Mouse (Mus musculus) stomach, postnatal 0 days (tissue): Measurements from ENCODE around the gene Acvrl1. TPM values are rescaled to one million over a fixed set of nuclear protein-coding genes. Genes with fewer than 3 reads are reported as not detected.

Source experiments
- ATAC-seq: fragments of 200-750 bp; cut with Nextera tagmentation; 2 replicates; pipeline ENCODE4 v1.8.0; 2017; ENCODE audit not compliant: low FRiP score, low TSS enrichment
- DNase-seq: peaks from one replicate; pipeline ENCODE4 v3.0.0-alpha.2; 2016; ENCODE audit warnings: low spot score
- H3K27ac ChIP-seq: fragments of 300-500 bp; sonication (generic); replicated peaks from 2 replicates; pipeline ENCODE4 v1.5.1; 2014; ENCODE audit warnings: mild to moderate bottlenecking, control low read depth
- H3K27me3 ChIP-seq: fragments of 300-500 bp; sonication (generic); 2 replicates; pipeline ENCODE4 v1.6.1; 2014; ENCODE audit warnings: low read length; ENCODE audit not compliant: control insufficient read depth, insufficient read depth
- H3K36me3 ChIP-seq: fragments of 300-500 bp; sonication (generic); 2 replicates; pipeline ENCODE4 v1.6.1; 2014; ENCODE audit warnings: low read length, mixed read lengths; ENCODE audit not compliant: control insufficient read depth, insufficient read depth
- H3K4me1 ChIP-seq: fragments of 300-500 bp; sonication (generic); replicated peaks from 2 replicates; pipeline ENCODE4 v1.6.1; 2014; ENCODE audit warnings: antibody characterized with exemption; ENCODE audit not compliant: control insufficient read depth, insufficient read depth
- H3K4me2 ChIP-seq: fragments of 300-500 bp; sonication (generic); replicated peaks from 2 replicates; pipeline ENCODE4 v1.6.1; 2014; ENCODE audit warnings: low read depth, mild to moderate bottlenecking, control low read depth, moderate library complexity
- H3K4me3 ChIP-seq: fragments of 300-500 bp; sonication (generic); 2 replicates; pipeline ENCODE4 v1.5.1; 2014; ENCODE audit warnings: low read depth, low read length, control low read depth
- H3K9ac ChIP-seq: fragments of 300-500 bp; sonication (generic); 2 replicates; pipeline ENCODE4 v1.6.1; 2014; ENCODE audit warnings: mild to moderate bottlenecking, low read length, control low read depth, mixed read lengths
- H3K9me3 ChIP-seq: fragments of 300-500 bp; sonication (generic); 2 replicates; pipeline ENCODE4 v1.6.1; 2016; ENCODE audit warnings: low read length; ENCODE audit not compliant: control insufficient read depth
- CTCF ChIP-seq: IDR thresholded peaks from 2 replicates; pipeline ENCODE4 v1.5.1; 2016; ENCODE audit warnings: antibody characterized with exemption, low read depth, mild to moderate bottlenecking, moderate library complexity
- EP300 ChIP-seq: optimal IDR thresholded peaks from 2 replicates; pipeline ENCODE3; 2016; ENCODE audit warnings: antibody characterized with exemption
- WGBS: fragments of 180-500 bp; shearing (Covaris S2); extraction: QIAGEN DNeasy Blood & Tissue Kit; methylation state at CpG from one replicate; pipeline ENCODE4 v1.1.7; 2014; 5-methylcytosine and 5-hydroxymethylcytosine counted together
- polyA plus RNA-seq: library from polyadenylated mRNA; unstranded; fragments of >200 nt; fragmentation: Nextera tagmentation; extraction: Ambion mirVana; gene quantifications from 2 replicates; pipeline ENCODE4 v1.2.1, GENCODE M21; 2015

The Acvrl1 gene
- 13.5 and 15.2 TPM in 2 replicates for polyA plus RNA-seq

- Histone ChIP-seq H3K4me1 (peaks cover 3% of the 10 kb centered on the region), H3K9me3 (no peaks in the 10 kb centered on the region), H3K4me3 (peak within 1 kb of the TSS; percentile 59), H3K9ac (peak within 1 kb of the TSS; percentile 83), H3K4me2 (peak within 1 kb of the TSS; percentile 76), H3K36me3 (no peaks in the 10 kb centered on the region), H3K27me3 (no peaks in the 10 kb centered on the region), H3K27ac (peak within 1 kb of the TSS; percentile 86)
- TF ChIP-seq CTCF (no peak), EP300 (no peak)
- DNase-seq, result no peak
- peak; percentile 33; the same call in 1 of the 2 replicates for ATAC-seq
- 6% methylated on average over 46 of the region's 46 CpGs for WGBS
These were observed at the start of gene Acvrl1 for GRCm38 (mm10) chr15:101128181-101129089. Acvrl1 (plus strand) TSS chr15:101128522.

- TF ChIP-seq EP300 (no peak), CTCF (peak; percentile 63)
- peak overlapping the region; percentile 88 for H3K4me2 ChIP-seq
- ATAC-seq, result peak; percentile 84
- no peaks in the 10 kb centered on the region for H3K27me3 ChIP-seq
- H3K9ac ChIP-seq, result peak overlapping the region; percentile 72
- 0 out of 2 replicates have a peak, but pooled peaks cover 2% of the 10 kb centered on the region for H3K4me1 ChIP-seq
- H3K4me3 ChIP-seq, result peak overlapping the region; percentile 78
- peak overlapping the region; percentile 90 for H3K27ac ChIP-seq
- WGBS, result 2% methylated on average over 29 of the region's 30 CpGs
- H3K36me3 ChIP-seq, result no peaks in the 10 kb centered on the region
- DNase-seq, result peak; percentile 82
- no peaks in the 10 kb centered on the region for H3K9me3 ChIP-seq
These were observed 49.6 kb upstream of the Acvrl1 start for GRCm38 (mm10) chr15:101078731-101079156.

- Histone ChIP-seq H3K4me2 (no peak overlapping the region), H3K9ac (no peak overlapping the region), H3K9me3 (no peaks in the 10 kb centered on the region), H3K4me3 (no peak overlapping the region), H3K4me1 (0 out of 2 replicates have a peak, but pooled peaks cover 2% of the 10 kb centered on the region), H3K27me3 (no peaks in the 10 kb centered on the region), H3K27ac (no peak overlapping the region), H3K36me3 (no peaks in the 10 kb centered on the region)
- no peak for TF ChIP-seq EP300
- TF ChIP-seq CTCF, result no peak
- WGBS, result 84% methylated on average over 9 of the region's 9 CpGs
- ATAC-seq (no peak), DNase-seq (no peak)
These were observed 48.2 kb upstream of the Acvrl1 start for GRCm38 (mm10) chr15:101080031-101080520.

GRCm38 (mm10) chr15:101081035-101081548 lies 47.2 kb upstream of the Acvrl1 start:
- DNase-seq (no peak), ATAC-seq (no peak)
- H3K9ac ChIP-seq, result no peak overlapping the region
- H3K4me1 ChIP-seq, result no peaks in the 10 kb centered on the region
- no peaks in the 10 kb centered on the region for H3K27me3 ChIP-seq
- no peaks in the 10 kb centered on the region for H3K36me3 ChIP-seq
- 82% methylated on average over 7 of the region's 7 CpGs for WGBS
- H3K9me3 ChIP-seq, result no peaks in the 10 kb centered on the region
- TF ChIP-seq EP300, result no peak
- no peak for TF ChIP-seq CTCF
- H3K4me2 ChIP-seq, result no peak overlapping the region
- H3K27ac ChIP-seq, result no peak overlapping the region
- H3K4me3 ChIP-seq, result no peak overlapping the region

- Histone ChIP-seq H3K4me1 (no peaks in the 10 kb centered on the region), H3K9me3 (no peaks in the 10 kb centered on the region), H3K36me3 (no peaks in the 10 kb centered on the region), H3K27ac (no peak overlapping the region), H3K27me3 (no peaks in the 10 kb centered on the region), H3K4me3 (no peak overlapping the region), H3K9ac (no peak overlapping the region), H3K4me2 (no peak overlapping the region)
- ATAC-seq, result no peak
- TF ChIP-seq CTCF (no peak), EP300 (no peak)
- DNase-seq, result no peak
- WGBS, result 48% methylated on average over 4 of the region's 4 CpGs
These were observed 46.1 kb upstream of the Acvrl1 start for GRCm38 (mm10) chr15:101082236-101082635.
